Mouse (Mus musculus) myocyte (in vitro differentiated cells): ENCODE results near the gene Max.

Experiments
- CEBPB ChIP-seq: IDR thresholded peaks from 2 replicates; pipeline ENCODE4 v1.6.1; 2011; ENCODE audit warnings: mild to moderate bottlenecking, moderate library complexity; ENCODE audit not compliant: poor library complexity, insufficient read depth, severe bottlenecking
- MAX ChIP-seq: IDR thresholded peaks from one replicate; pipeline ENCODE4 v1.6.1; 2011; ENCODE audit warnings: low read depth, mild to moderate bottlenecking, control low read depth
- MYOD1 ChIP-seq, 3 experiments: IDR thresholded peaks; one replicate each; pipeline ENCODE4 v1.6.1; 2011; ENCODE audit warnings: control low read depth in 2 of 3, low read depth in 2 of 3, mild to moderate bottlenecking in 2 of 3, moderate library complexity in 1 of 3; ENCODE audit not compliant: insufficient read length in 2 of 3, control insufficient read depth in 1 of 3
- MYOG ChIP-seq, 3 experiments: IDR thresholded peaks; one replicate each; pipeline ENCODE4 v1.6.1; 2011; ENCODE audit warnings: control low read depth in 2 of 3, low read depth in 2 of 3, mild to moderate bottlenecking in 2 of 3; ENCODE audit not compliant: insufficient read length in 2 of 3, control insufficient read depth in 1 of 3, insufficient read depth in 1 of 3
- POLR2A ChIP-seq: IDR thresholded peaks from one replicate; pipeline ENCODE4 v1.6.1; 2011; ENCODE audit warnings: low read depth, mild to moderate bottlenecking, control low read depth, moderate library complexity; ENCODE audit not compliant: insufficient read length
- POLR2AphosphoS2 ChIP-seq: IDR thresholded peaks from one replicate; pipeline ENCODE4 v1.6.1; 2011; ENCODE audit warnings: low read depth, control low read depth; ENCODE audit not compliant: insufficient read length
- SRF ChIP-seq: IDR thresholded peaks from one replicate; pipeline ENCODE4 v1.6.1; 2011; ENCODE audit warnings: low read depth; ENCODE audit not compliant: control insufficient read depth, insufficient read length
- TCF12 ChIP-seq: IDR thresholded peaks from one replicate; pipeline ENCODE4 v1.6.1; 2011; ENCODE audit warnings: mild to moderate bottlenecking, control low read depth; ENCODE audit not compliant: poor library complexity, insufficient read depth, severe bottlenecking
- TCF3 ChIP-seq: IDR thresholded peaks from one replicate; pipeline ENCODE4 v1.6.1; 2011; ENCODE audit warnings: low read depth, control low read depth; ENCODE audit not compliant: insufficient read length
- USF1 ChIP-seq: IDR thresholded peaks from one replicate; pipeline ENCODE4 v1.6.1; 2011; ENCODE audit warnings: low read depth, mild to moderate bottlenecking, control low read depth, moderate library complexity

- TF ChIP-seq POLR2A (no peak), POLR2AphosphoS2 (no peak), CEBPB (no peak), TCF3 (no peak), TCF12 (no peak), MYOG (IDR thresholded peaks at IDR 0.05; ENCODE audit: control insufficient read depth in 1 of 3, insufficient read depth in 1 of 3, insufficient read length in 2 of 3, low read depth in 2 of 3) (no peak), MYOD1 (IDR thresholded peaks at IDR 0.05; ENCODE audit: control insufficient read depth in 1 of 3, insufficient read length in 2 of 3, low read depth in 2 of 3) (no peak), USF1 (no peak), MAX (no peak), SRF (no peak)
These were observed 43.9 kb downstream of the Max start for GRCm38 (mm10) chr12:76918113-76918512.
